Comparison of ENCODE assay signal across 9 mouse cellular contexts in genomic region chr4:154093210-154093609, GRCm38 (mm10). TPM values are rescaled to one million over a fixed set of nuclear protein-coding genes. Genes with fewer than 3 reads are reported as not detected.
DNase-seq lines count a peak whose midpoint lies in the region; ATAC-seq and TF ChIP-seq lines count a peak whose summit lies in the region.
"Had no signal": no experiment of that assay in that cellular context is flagged by ENCODE, and none has a peak within 500 bp of the region (broad histone marks: within the 10 kb centered on the region; RNA-seq: fewer than 3 reads in every experiment).

No protein-coding gene starts in this region.

- peak; percentile 23 for DNase-seq in hindbrain, embryonic 10.5 days (ENCODE audit: low spot score)
- DNase-seq in B cell, adult 2 months: peak; percentile 36 to 44
- DNase-seq in R1 (ENCODE audit: low read depth, low spot score): peak; percentile 60
- peak; percentile 2 for DNase-seq in lung, postnatal 25 days (ENCODE audit: low spot score)

- no peak for ATAC-seq in hindbrain, embryonic 13.5 days (ENCODE audit: low FRiP score)
- ATAC-seq in monocyte, adult 5-6 weeks (replicated peaks; ENCODE audit: insufficient number of reproducible peaks, low FRiP score, low TSS enrichment, poor library complexity, severe bottlenecking): no peak
- ATAC-seq in midbrain, embryonic 15.5 days (replicated peaks): no peak

- peaks cover 35% of the 10 kb centered on the region for H3K27me3 ChIP-seq in hindbrain, embryonic 10.5 days (ENCODE audit: insufficient read depth, poor library complexity, severe bottlenecking)
- peaks cover 40% of the 10 kb centered on the region for H3K27me3 ChIP-seq in hindbrain, embryonic 13.5 days
- no peaks in the 10 kb centered on the region for H3K27me3 ChIP-seq in midbrain, embryonic 15.5 days (replicated peaks)

- peaks cover 32% of the 10 kb centered on the region for H3K4me1 ChIP-seq in hindbrain, embryonic 10.5 days (replicated peaks)
- 0 out of 2 replicates have a peak, but pooled peaks cover 5% of the 10 kb centered on the region for H3K4me1 ChIP-seq in hindbrain, embryonic 13.5 days (replicated peaks)
- H3K4me1 ChIP-seq in embryonic fibroblast, embryonic 13.5 days (ENCODE audit: control insufficient read depth, insufficient read depth, low read length): no peaks in the 10 kb centered on the region
- H3K4me1 ChIP-seq in midbrain, embryonic 15.5 days: no peaks in the 10 kb centered on the region
- H3K4me1 ChIP-seq: liver, embryonic 15.5 days had no signal

- no peak for TF ChIP-seq POLR2A in embryonic fibroblast, embryonic 13.5 days (IDR thresholded peaks at IDR 0.05; ENCODE audit: low read depth, low read length)

- H3K36me3 ChIP-seq in hindbrain, embryonic 10.5 days: no peaks in the 10 kb centered on the region
- no peaks in the 10 kb centered on the region for H3K36me3 ChIP-seq in hindbrain, embryonic 13.5 days
- H3K36me3 ChIP-seq in midbrain, embryonic 15.5 days (replicated peaks): no peaks in the 10 kb centered on the region
- H3K36me3 ChIP-seq: liver, embryonic 15.5 days had no signal

- WGBS in hindbrain, embryonic 10.5 days: 33% methylated on average over 9 of the region's 9 CpGs
- 28% methylated on average over 9 of the region's 9 CpGs for WGBS in hindbrain, embryonic 13.5 days
- 30% methylated on average over 9 of the region's 9 CpGs for WGBS in midbrain, embryonic 15.5 days

- TF ChIP-seq CTCF in embryonic fibroblast, embryonic 13.5 days (IDR thresholded peaks at IDR 0.05; ENCODE audit: borderline replicate concordance, insufficient read depth, low read length): peak; percentile 61; the same call in 1 of the 2 replicates

- no peak overlapping the region for H3K9ac ChIP-seq in hindbrain, embryonic 13.5 days
- H3K9ac ChIP-seq in midbrain, embryonic 15.5 days: no peak overlapping the region
- H3K9ac ChIP-seq: liver, embryonic 15.5 days had no signal

- H3K27ac ChIP-seq in hindbrain, embryonic 10.5 days: no peak overlapping the region
- H3K27ac ChIP-seq in hindbrain, embryonic 13.5 days: no peak overlapping the region
- no peak overlapping the region for H3K27ac ChIP-seq in embryonic fibroblast, embryonic 13.5 days (ENCODE audit: insufficient read depth, low read length)
- no peak overlapping the region for H3K27ac ChIP-seq in midbrain, embryonic 15.5 days
- H3K27ac ChIP-seq: liver, embryonic 15.5 days had no signal

- no peaks in the 10 kb centered on the region for H3K9me3 ChIP-seq in hindbrain, embryonic 10.5 days
- H3K9me3 ChIP-seq in hindbrain, embryonic 13.5 days: no peaks in the 10 kb centered on the region
- H3K9me3 ChIP-seq in midbrain, embryonic 15.5 days: no peaks in the 10 kb centered on the region
- H3K9me3 ChIP-seq: liver, embryonic 15.5 days had no signal

- no peak overlapping the region for H3K4me2 ChIP-seq in hindbrain, embryonic 13.5 days
- H3K4me2 ChIP-seq in midbrain, embryonic 15.5 days: no peak overlapping the region
- H3K4me2 ChIP-seq: liver, embryonic 15.5 days had no signal

- H3K4me3 ChIP-seq in hindbrain, embryonic 10.5 days: no peak overlapping the region
- H3K4me3 ChIP-seq in hindbrain, embryonic 13.5 days: no peak overlapping the region
- H3K4me3 ChIP-seq in embryonic fibroblast, embryonic 13.5 days (ENCODE audit: insufficient read depth, low read length): no peak overlapping the region
- H3K4me3 ChIP-seq in midbrain, embryonic 15.5 days: no peak overlapping the region
- H3K4me3 ChIP-seq: liver, embryonic 15.5 days had no signal

RNA-seq across cellular contexts. Expression of gene Trp73, which starts 46.8 kb away (rescaled TPM):
- 1.8 and 2.7 TPM in 2 replicates for polyA plus RNA-seq in hindbrain, embryonic 10.5 days (2016; fragmentation: Nextera tagmentation; extraction: Ambion mirVana)
- 0.36 and 0.97 TPM in 2 replicates for polyA plus RNA-seq in hindbrain, embryonic 13.5 days (2015; fragmentation: Nextera tagmentation; extraction: Ambion mirVana)
- not detected in 2 replicates for polyA plus RNA-seq in embryonic fibroblast, embryonic 13.5 days (2011; ENCODE audit: insufficient read length, low read depth, missing spikeins)
- not detected in 3 replicates for total RNA-seq in monocyte, adult 5-6 weeks (2017)
- polyA plus RNA-seq in midbrain, embryonic 15.5 days (2015; fragmentation: Nextera tagmentation; extraction: Ambion mirVana): 1.2 and 1.5 TPM in 2 replicates
- polyA plus RNA-seq: liver, embryonic 15.5 days had no signal

RNA-seq across cellular contexts. Expression of gene Wrap73, which starts 49.0 kb away (rescaled TPM):
- polyA plus RNA-seq in hindbrain, embryonic 10.5 days (2016; fragmentation: Nextera tagmentation; extraction: Ambion mirVana): 44.3 and 52.6 TPM in 2 replicates
- polyA plus RNA-seq in hindbrain, embryonic 13.5 days (2015; fragmentation: Nextera tagmentation; extraction: Ambion mirVana): 46.0 and 47.3 TPM in 2 replicates
- 9.9 and 13.0 TPM in 2 replicates for polyA plus RNA-seq in embryonic fibroblast, embryonic 13.5 days (2011; ENCODE audit: insufficient read length, low read depth, missing spikeins)
- total RNA-seq in monocyte, adult 5-6 weeks (2017): 8.2 to 15.0 TPM (median 14.1 TPM) in 3 replicates
- polyA plus RNA-seq in midbrain, embryonic 15.5 days (2015; fragmentation: Nextera tagmentation; extraction: Ambion mirVana): 46.6 and 53.9 TPM in 2 replicates

RNA-seq across cellular contexts. Expression of gene Ccdc27, which starts 50.7 kb away (rescaled TPM):
- not detected in 2 replicates for polyA plus RNA-seq in hindbrain, embryonic 10.5 days (2016; fragmentation: Nextera tagmentation; extraction: Ambion mirVana)
- polyA plus RNA-seq in hindbrain, embryonic 13.5 days (2015; fragmentation: Nextera tagmentation; extraction: Ambion mirVana): not detected in 2 replicates
- not detected in 2 replicates for polyA plus RNA-seq in embryonic fibroblast, embryonic 13.5 days (2011; ENCODE audit: insufficient read length, low read depth, missing spikeins)
- total RNA-seq in monocyte, adult 5-6 weeks (2017): not detected in 3 replicates
- not detected in 2 replicates for polyA plus RNA-seq in midbrain, embryonic 15.5 days (2015; fragmentation: Nextera tagmentation; extraction: Ambion mirVana)

Comparison
In these comparisons a context has a peak if more than half of its experiments do, and no peak if none do; other contexts are left out.
1. DNase-seq: peak in every context shown above with its lines; median percentile 60 in R1; 40 in B cell, adult 2 months; 23 in hindbrain, embryonic 10.5 days; 2 in lung, postnatal 25 days.